Comparison of ENCODE assay signal across 8 mouse cellular contexts in genomic region chr11:77489591-77490235, GRCm38 (mm10). TPM values are rescaled to one million over a fixed set of nuclear protein-coding genes. Genes with fewer than 3 reads are reported as not detected.
DNase-seq lines count a peak whose midpoint lies in the region; ATAC-seq and TF ChIP-seq lines count a peak whose summit lies in the region.

Gene Ankrd13b (minus strand): TSS chr11:77489678.

- peak within 1 kb of the TSS; percentile 90 for H3K9ac ChIP-seq in embryonic facial prominence, embryonic 13.5 days
- peak within 1 kb of the TSS; percentile 91 for H3K9ac ChIP-seq in heart, embryonic 13.5 days
- peak within 1 kb of the TSS; percentile 59 for H3K9ac ChIP-seq in liver, embryonic 16.5 days (ENCODE audit: low read depth, low read length)
- H3K9ac ChIP-seq in neural tube, embryonic 14.5 days (replicated peaks; ENCODE audit: low read depth, low read length): peak within 1 kb of the TSS; percentile 94

- H3K36me3 ChIP-seq in C2C12 (ENCODE audit: control insufficient read depth, insufficient read depth): no peaks in the 10 kb centered on the region
- no peaks in the 10 kb centered on the region for H3K36me3 ChIP-seq in embryonic facial prominence, embryonic 13.5 days
- no peaks in the 10 kb centered on the region for H3K36me3 ChIP-seq in heart, embryonic 13.5 days
- H3K36me3 ChIP-seq in liver, embryonic 16.5 days (ENCODE audit: control insufficient read depth, insufficient read depth): no peaks in the 10 kb centered on the region
- H3K36me3 ChIP-seq in neural tube, embryonic 14.5 days (ENCODE audit: control insufficient read depth, insufficient read depth, low read length): no peaks in the 10 kb centered on the region

- H3K79me2 ChIP-seq in C2C12 (ENCODE audit: control insufficient read depth, insufficient read depth): peaks cover 71% of the 10 kb centered on the region

- WGBS in embryonic facial prominence, embryonic 13.5 days: under 1% methylated on average over 47 of the region's 87 CpGs
- under 1% methylated on average over 48 of the region's 87 CpGs for WGBS in heart, embryonic 13.5 days
- under 1% methylated on average over 31 of the region's 87 CpGs for WGBS in liver, embryonic 16.5 days (ENCODE audit: insufficient replicate concordance)
- under 1% methylated on average over 57 of the region's 87 CpGs for WGBS in neural tube, embryonic 14.5 days

- H3K4me2 ChIP-seq in embryonic facial prominence, embryonic 13.5 days: peak within 1 kb of the TSS; percentile 90
- H3K4me2 ChIP-seq in heart, embryonic 13.5 days: peak within 1 kb of the TSS; percentile 97
- peak within 1 kb of the TSS; percentile 94 for H3K4me2 ChIP-seq in liver, embryonic 16.5 days (ENCODE audit: low read depth, low read length)
- peak within 1 kb of the TSS; percentile 71 for H3K4me2 ChIP-seq in neural tube, embryonic 14.5 days (ENCODE audit: low read depth, low read length)

- H3K27ac ChIP-seq in embryonic facial prominence, embryonic 13.5 days: no peak within 1 kb of the TSS; the same call in 1 of the 2 replicates
- H3K27ac ChIP-seq in heart, embryonic 13.5 days (replicated peaks): 0 out of 2 replicates have a peak within 1 kb of the TSS, but pooled peaks have one; percentile 12
- no peak within 1 kb of the TSS for H3K27ac ChIP-seq in liver, embryonic 16.5 days (ENCODE audit: low read length)
- peak within 1 kb of the TSS; percentile 92 for H3K27ac ChIP-seq in neural tube, embryonic 14.5 days (ENCODE audit: low read depth, low read length)

- H3K4me3 ChIP-seq in C2C12 (ENCODE audit: insufficient read depth, poor library complexity, severe bottlenecking): peak within 1 kb of the TSS; percentile 83
- peak within 1 kb of the TSS; percentile 90 for H3K4me3 ChIP-seq in embryonic facial prominence, embryonic 13.5 days
- H3K4me3 ChIP-seq in heart, embryonic 13.5 days: peak within 1 kb of the TSS; percentile 86
- peak within 1 kb of the TSS; percentile 70 for H3K4me3 ChIP-seq in liver, embryonic 16.5 days (ENCODE audit: low read depth, low read length)
- peak within 1 kb of the TSS; percentile 99 for H3K4me3 ChIP-seq in neural tube, embryonic 14.5 days (ENCODE audit: low read depth, low read length)

- H3K27me3 ChIP-seq in C2C12 (ENCODE audit: control insufficient read depth, insufficient read depth, insufficient read length): no peaks in the 10 kb centered on the region
- no peaks in the 10 kb centered on the region for H3K27me3 ChIP-seq in embryonic facial prominence, embryonic 13.5 days
- no peaks in the 10 kb centered on the region; the same call in 1 of the 2 replicates for H3K27me3 ChIP-seq in heart, embryonic 13.5 days (replicated peaks)
- H3K27me3 ChIP-seq in liver, embryonic 16.5 days (ENCODE audit: control insufficient read depth, insufficient read depth, low read depth, low read length): peaks cover 33% of the 10 kb centered on the region
- no peaks in the 10 kb centered on the region for H3K27me3 ChIP-seq in neural tube, embryonic 14.5 days (ENCODE audit: control insufficient read depth, insufficient read depth, low read length)

- peak; percentile 87 for DNase-seq in adrenal gland, adult 2 months
- peak; percentile 82 to 89 for DNase-seq in kidney, postnatal 25 days
- DNase-seq in thymus, postnatal 4 days: peak; percentile 78

- peak; percentile 17; the same call in 1 of the 2 replicates for ATAC-seq in embryonic facial prominence, embryonic 13.5 days (ENCODE audit: insufficient number of reproducible peaks, insufficient read depth, low FRiP score, low TSS enrichment, low read depth)
- no peak for ATAC-seq in heart, embryonic 13.5 days (ENCODE audit: extremely low read depth, insufficient number of reproducible peaks, low FRiP score, low TSS enrichment)
- ATAC-seq in liver, embryonic 16.5 days (ENCODE audit: low read depth): no peak
- ATAC-seq in neural tube, embryonic 14.5 days (ENCODE audit: low read depth): peak; percentile 61

- no peaks in the 10 kb centered on the region for H3K9me3 ChIP-seq in embryonic facial prominence, embryonic 13.5 days
- H3K9me3 ChIP-seq in heart, embryonic 13.5 days: no peaks in the 10 kb centered on the region
- H3K9me3 ChIP-seq in liver, embryonic 16.5 days (replicated peaks; ENCODE audit: control insufficient read depth, low read length): no peaks in the 10 kb centered on the region
- H3K9me3 ChIP-seq in neural tube, embryonic 14.5 days (ENCODE audit: control insufficient read depth, low read length): no peaks in the 10 kb centered on the region

- no peak for TF ChIP-seq CTCF in C2C12 (IDR thresholded peaks at IDR 0.05; ENCODE audit: control insufficient read depth, insufficient read depth, insufficient read length)

- peak within 1 kb of the TSS; percentile 84 for H3ac ChIP-seq in C2C12 (ENCODE audit: control insufficient read depth, insufficient read length, low read depth)

- peaks cover 75% of the 10 kb centered on the region for H3K4me1 ChIP-seq in embryonic facial prominence, embryonic 13.5 days
- H3K4me1 ChIP-seq in heart, embryonic 13.5 days: peaks cover 74% of the 10 kb centered on the region
- peaks cover 39% of the 10 kb centered on the region for H3K4me1 ChIP-seq in liver, embryonic 16.5 days (ENCODE audit: control insufficient read depth, low read depth, low read length)
- peaks cover 65% of the 10 kb centered on the region for H3K4me1 ChIP-seq in neural tube, embryonic 14.5 days (ENCODE audit: control insufficient read depth, insufficient read depth, low read length)

- peaks cover 58% of the 10 kb centered on the region for H3K79me3 ChIP-seq in C2C12 (ENCODE audit: low read depth)

TF ChIP-seq in C2C12, 6 proteins besides CTCF, POLR2A, EP300 and RAD21:
- TF ChIP-seq CEBPB (IDR thresholded peaks at IDR 0.05; ENCODE audit: low read depth): no peak
- no peak for TF ChIP-seq MAX (IDR thresholded peaks at IDR 0.05)
- no peak for TF ChIP-seq MYOG (IDR thresholded peaks at IDR 0.05; ENCODE audit: control insufficient read depth, extremely low read depth, insufficient read length)
- no peak for TF ChIP-seq USF1 (IDR thresholded peaks at IDR 0.05; ENCODE audit: low read depth)
- TF ChIP-seq MYOD1 (IDR thresholded peaks at IDR 0.05; ENCODE audit: control insufficient read depth, insufficient read length, low read depth): no peak

RNA-seq across cellular contexts. Expression of gene Ankrd13b, which starts in this region (rescaled TPM):
- 64.3 TPM for polyA plus RNA-seq in C2C12 (2012; fragmentation: generic; extraction: Trizol)
- total RNA-seq in adrenal gland, adult 2 months (2021): 1 to 10 TPM; 6.0 to 7.3 TPM
- 24.7 and 27.8 TPM in 2 replicates for polyA plus RNA-seq in adrenal gland, adult 2 months (2012; rRNA removed)
- polyA plus RNA-seq in embryonic facial prominence, embryonic 13.5 days (2015; fragmentation: Nextera tagmentation; extraction: Ambion mirVana): 8.5 and 10.4 TPM in 2 replicates
- polyA plus RNA-seq in heart, embryonic 13.5 days (2015; fragmentation: Nextera tagmentation; extraction: Ambion mirVana): 2.6 and 3.3 TPM in 2 replicates
- 0.37 and 0.41 TPM in 2 replicates for polyA plus RNA-seq in liver, embryonic 16.5 days (2015; fragmentation: Nextera tagmentation; extraction: Ambion mirVana)
- 38.2 and 47.7 TPM in 2 replicates for polyA plus RNA-seq in neural tube, embryonic 14.5 days (2014; fragmentation: Nextera tagmentation; extraction: Ambion mirVana)

Comparison
In these comparisons a context has a peak if more than half of its experiments do, and no peak if none do; other contexts are left out.
1. ATAC-seq: peak in embryonic facial prominence, embryonic 13.5 days (single experiment) and neural tube, embryonic 14.5 days (single experiment); none in heart, embryonic 13.5 days (single experiment) and liver, embryonic 16.5 days (single experiment).
2. H3K27ac ChIP-seq: peak in heart, embryonic 13.5 days (single experiment) and neural tube, embryonic 14.5 days (single experiment); none in embryonic facial prominence, embryonic 13.5 days (single experiment) and liver, embryonic 16.5 days (single experiment).
3. Peak in every context shown above with its lines, with median percentiles within 50 percentile points of each other: H3K4me3 ChIP-seq, DNase-seq, H3K4me2 ChIP-seq and H3K9ac ChIP-seq.